Mouse (Mus musculus): ENCODE results near the gene Ppard.

Gene Ppard

DNA sequence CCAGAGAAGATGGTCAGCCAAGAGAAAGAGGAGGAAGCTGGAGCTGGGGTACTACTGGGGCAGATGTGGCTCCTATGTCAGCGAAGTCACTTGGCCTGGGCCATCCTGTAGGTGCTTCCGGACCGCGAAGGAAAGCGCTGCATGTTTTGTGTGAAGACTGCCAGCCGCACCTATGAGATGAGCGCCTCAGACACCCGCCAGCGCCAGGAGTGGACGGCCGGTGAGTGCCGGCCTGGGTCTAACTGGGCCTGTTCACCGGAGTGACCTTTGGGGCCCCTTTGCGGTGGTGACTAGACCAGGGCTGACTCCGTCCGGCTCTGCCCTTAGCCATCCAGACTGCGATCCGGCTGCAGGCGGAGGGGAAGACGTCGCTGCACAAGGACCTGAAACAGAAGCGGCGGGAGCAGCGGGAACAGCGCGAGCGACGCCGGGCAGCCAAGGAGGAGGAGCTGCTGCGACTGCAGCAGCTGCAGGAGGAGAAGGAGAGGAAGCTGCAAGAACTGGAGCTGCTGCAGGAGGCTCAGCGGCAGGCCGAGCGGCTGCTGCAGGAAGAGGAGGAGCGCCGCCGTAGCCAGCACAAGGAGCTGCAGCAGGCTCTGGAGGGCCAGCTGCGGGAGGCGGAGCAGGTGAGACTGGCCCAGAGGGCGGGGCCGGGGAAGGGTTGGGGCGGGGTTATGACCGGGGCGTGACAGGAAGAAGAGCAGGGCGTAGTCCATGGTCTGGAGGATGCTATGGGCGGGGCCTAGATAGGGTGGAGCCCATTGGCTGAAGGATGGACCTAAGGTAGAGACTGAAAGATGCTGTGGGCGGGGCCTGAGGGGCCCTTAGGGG, 8.7 kb upstream of the Ppard start:
- DNase-seq (ENCODE audit: extremely low read depth, insufficient read length, low spot score), result peak; percentile 99

DNA sequence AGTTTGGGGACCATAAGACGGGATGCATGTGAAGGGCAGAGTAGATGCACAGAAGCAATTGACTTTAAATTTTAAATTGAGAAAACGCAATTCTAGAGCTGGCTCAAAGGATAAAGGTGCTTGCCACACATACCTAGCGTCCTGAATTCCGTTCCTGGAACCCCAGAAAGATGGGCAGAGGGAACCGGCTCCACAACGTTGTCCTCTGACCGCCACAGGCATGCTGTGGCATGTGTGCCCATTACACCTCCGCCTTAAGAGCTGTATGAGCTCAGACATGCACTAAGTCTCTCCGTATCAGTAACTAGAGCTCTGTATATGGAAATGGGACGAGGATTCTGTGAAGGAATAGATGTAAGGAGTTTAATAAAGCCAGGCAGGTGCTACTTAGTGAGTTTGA, 7.9 kb upstream of the Ppard start:
- no peak for DNase-seq (ENCODE audit: extremely low read depth, insufficient read length, low spot score)

DNA sequence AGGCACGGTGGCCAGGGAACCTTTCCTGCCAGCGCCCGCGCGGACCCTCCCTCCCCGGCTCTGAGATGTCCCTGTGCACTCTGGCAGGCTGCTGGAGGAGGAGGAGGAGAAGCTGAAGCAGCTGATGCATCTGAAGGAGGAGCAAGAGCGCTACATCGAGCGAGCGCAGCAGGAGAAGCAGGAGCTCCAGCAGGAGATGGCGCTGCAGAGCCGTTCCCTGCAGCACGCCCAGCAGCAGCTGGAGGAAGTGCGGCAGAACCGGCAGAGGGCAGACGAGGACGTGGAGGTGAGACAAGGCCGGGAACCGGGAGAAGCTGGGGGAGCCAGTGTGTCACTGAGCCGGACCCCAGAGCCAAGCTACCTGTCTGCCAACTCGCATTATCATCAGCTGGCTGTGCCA, 6.5 kb upstream of the Ppard start:
- DNase-seq (ENCODE audit: extremely low read depth, insufficient read length, low spot score), result peak; percentile 90

DNA sequence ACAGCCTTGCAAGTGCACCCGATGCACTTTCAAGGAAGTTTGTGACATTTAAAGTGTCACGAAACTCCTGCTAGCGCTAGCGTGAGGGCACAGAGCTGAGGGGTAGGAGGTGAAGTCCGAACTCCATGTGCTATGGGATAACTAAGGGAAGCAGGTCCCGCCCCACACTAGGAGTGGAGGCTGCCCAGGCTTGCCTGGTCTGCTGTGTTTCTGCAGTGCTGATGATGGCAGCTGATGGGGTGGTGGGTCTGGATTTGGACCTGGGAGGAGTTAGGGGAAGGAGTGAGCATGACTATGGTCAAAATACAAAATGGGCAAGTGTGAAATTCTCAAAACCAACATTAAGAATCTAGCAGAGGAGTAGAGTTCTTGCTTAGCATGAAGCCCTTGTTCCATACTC, 2.0 kb upstream of the Ppard start:
- DNase-seq (ENCODE audit: extremely low read depth, insufficient read length, low spot score), result no peak

DNA sequence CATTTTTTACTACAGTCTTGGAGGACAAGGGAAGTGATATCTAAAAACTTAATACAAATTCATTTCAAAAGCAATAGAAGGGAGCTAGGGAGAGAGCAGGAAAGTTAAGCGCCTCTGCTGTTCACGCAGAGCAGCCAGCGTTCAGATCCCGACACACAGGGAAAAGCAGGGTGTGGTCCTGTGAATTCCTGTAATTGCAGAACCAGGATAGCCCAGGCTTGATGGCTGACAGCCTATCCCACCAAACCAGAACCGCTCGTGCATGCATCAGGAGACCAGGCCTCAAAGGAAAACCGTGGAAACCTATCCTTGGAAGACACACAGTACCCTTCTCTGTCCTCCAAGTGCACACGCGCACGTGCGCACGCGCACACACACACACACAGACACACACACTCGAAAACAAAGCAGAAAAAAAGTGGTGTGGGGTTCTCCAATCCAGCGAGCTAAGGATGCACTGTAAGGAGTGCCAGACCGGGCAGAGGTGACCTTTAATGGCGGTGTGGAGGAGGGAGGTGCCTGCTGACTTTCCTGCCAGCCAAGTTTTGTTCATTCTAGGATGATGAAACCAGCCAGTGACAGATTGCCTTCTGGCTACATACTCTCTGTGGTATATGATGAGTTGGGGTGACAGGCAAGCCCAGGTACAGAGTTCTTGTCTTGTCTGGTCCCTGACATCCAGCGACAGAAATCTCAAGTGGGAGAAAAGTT, 1.3 kb upstream of the Ppard start:
- DNase-seq (ENCODE audit: extremely low read depth, insufficient read length, low spot score), result no peak

DNA sequence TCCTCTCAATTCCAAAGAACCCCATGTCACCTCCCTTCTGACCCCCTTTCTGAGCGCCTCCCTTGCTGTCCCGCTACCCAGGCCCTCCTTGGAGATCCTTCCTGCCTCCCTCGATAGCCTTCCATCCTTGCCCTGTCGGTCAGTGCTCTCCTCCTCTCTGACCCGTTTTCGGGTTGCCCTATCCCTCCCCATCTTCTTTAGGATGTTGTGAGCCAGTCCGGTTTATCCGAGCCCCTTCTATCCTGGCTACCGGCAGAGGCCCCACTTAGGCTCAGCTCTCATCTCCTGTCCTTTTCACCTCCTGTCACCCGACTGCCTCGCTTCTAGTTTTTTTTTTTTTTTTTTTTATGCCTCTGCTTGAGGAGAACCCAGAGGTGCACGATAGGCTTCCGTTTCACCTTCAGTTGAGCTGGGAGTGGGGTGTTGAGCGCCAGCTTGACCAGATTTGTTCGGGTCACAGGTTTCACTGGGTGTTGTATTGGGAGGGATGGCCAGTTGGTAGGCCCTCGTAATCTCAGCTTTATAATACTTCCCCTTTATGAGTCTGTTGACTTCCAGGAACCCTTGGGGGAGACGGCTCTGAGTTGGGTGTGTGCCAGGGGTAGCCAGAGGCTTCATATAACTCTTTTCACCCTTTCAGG, 711 bp downstream of the Ppard start:
- DNase-seq (ENCODE audit: extremely low read depth, insufficient read length, low spot score), result peak; percentile 38

DNA sequence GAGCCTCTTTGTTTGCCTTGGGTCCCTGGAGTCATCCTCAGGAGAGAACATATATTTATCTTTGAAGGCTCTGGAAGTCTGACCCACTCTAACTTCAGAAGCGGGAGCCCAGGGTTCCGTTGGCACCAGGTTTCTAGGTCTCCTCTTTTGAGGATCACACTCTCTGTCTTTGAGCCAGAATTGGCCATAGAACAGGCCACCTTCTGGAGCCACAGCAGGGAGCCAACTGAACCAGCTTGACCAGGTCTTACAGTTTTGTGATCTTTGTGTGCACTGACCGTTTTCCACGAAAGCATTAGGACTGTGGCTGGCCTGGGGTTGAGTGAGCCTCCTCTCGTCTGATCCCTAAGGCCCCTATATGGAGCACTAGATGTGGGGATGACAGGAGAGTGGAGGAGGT, 2.1 kb downstream of the Ppard start:
- no peak for DNase-seq (ENCODE audit: extremely low read depth, insufficient read length, low spot score)

DNA sequence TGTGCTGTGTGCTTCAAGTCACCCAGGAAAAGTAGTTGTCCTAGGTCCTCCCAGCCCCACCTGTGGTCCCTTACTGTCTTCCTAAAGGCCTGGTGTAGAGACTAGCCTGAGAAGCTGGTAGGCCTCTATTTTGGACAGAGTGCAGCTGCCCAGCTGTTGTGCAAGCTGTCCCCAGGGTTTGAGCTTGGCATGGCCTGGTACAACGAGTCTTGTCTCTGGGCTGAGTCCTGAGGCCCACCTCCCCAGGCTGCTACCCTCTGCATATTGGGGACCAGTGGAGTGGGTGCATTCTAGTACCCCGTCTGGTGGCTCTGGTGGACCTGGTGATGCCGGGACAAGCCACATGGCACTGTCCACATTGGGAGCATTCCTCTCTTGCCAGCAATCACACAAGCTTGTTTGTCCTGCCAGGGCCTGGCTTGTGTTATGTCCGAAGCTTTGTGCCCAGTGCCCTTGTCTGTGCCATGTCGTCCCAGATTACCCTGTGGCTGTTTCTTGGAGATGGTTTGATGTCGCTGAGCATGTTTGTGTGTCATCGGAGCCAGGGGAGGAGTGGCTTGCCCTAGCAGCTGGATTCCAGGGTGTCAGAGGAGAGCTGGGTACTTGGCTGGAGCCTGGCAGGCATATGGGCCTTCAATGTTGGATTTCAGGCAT, 3.6 kb downstream of the Ppard start:
- DNase-seq (ENCODE audit: extremely low read depth, insufficient read length, low spot score), result no peak

DNA sequence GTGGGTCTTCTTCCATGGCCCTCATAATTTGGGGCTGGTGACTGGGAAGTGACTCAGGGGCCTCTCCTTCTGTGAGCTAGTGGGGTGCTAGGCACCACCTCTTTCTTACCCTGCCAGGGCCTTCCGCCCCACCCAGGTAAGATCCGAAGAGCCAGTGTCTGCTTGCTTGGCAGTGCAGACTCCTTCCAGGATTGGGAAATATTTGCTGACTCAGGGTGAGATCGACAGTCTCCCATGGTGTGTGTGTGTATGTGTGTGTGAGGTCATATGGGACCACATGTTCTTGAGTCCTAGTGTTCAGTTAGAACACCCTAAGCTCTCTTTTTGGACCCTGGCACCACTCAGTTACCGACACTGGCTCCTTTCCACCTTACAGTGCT, 4.1 kb downstream of the Ppard start:
- peak; percentile 75 for DNase-seq (ENCODE audit: extremely low read depth, insufficient read length, low spot score)

DNA sequence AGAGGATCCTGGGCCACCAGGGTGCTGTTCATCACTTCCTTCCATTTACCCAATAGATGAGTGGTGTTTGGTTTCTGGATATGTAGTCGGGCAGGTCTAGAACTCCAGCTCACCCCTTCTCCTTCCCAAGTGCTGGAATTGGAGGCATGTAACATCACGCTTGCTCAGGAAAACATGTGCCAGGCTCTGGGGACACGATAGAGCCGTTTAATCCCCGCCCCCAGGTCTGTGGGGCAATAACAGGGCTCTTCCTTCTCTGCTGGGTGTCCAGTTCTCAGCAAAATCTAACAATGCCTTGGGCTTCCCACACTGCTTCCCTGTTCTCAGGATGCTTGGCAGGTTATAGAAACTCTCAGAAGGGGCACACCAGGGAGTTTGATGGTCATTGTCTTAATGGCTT, 4.9 kb downstream of the Ppard start:
- DNase-seq (ENCODE audit: extremely low read depth, insufficient read length, low spot score), result no peak

DNA sequence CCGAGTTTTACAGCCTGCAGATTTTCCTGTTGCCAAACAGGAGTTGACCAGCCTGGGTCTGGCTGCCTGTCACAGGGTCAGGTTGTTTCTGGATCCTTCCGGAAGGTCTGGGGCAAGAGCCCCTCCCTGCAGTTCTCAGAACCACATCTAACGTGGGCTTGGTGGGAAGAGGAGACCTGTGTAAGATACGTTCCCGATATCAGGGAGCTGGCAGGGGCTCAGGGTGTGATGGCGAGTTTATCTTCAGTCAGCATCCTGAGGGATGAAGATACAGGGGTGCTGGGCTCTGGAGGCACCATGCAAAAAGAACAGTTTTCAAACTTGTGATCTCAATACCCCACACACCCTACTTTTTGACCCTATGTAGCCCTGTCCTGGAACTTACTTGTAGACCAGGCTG, 5.4 kb downstream of the Ppard start:
- no peak for DNase-seq (ENCODE audit: extremely low read depth, insufficient read length, low spot score)

DNA sequence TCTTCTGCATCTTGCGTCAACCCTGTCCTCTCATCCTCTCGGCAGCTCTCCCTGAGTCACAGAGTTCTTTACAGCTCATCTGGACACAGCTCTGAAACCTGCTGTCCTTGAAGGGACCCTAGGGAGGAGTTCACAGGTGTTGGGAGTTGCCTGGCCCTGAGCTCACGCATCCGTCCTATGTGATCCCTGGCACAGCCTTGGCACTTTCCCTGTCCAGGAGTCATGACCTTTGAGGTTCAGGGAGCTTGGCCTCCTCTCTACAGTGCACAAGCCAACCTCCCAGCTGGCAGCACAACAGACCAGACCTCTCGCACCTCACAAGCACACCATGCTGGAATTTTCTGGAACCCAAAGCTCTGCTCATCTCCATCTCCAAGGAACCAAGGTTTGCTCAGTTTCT, 8.3 kb downstream of the Ppard start:
- DNase-seq (ENCODE audit: extremely low read depth, insufficient read length, low spot score), result no peak

DNA sequence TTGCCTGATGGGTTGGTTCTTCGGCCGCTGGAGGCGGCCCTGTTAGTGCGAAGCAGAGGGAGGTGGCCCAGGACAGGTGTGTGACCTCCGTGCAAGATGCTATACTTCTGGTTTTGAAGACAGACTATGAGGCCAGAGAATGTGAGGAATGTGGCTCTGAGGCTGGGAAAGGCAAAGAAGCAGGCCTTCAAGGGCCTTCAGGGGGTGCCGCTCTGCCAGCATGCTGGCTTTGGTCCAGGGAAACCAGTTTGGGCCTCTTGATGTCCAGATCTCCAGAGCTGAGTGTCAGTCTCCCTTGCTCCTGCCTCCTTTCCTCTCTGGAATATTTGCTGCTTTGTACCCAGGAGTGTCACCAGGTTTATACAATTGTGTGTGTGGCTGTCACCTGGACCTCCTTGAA, 9.8 kb downstream of the Ppard start:
- no peak for DNase-seq (ENCODE audit: extremely low read depth, insufficient read length, low spot score)

DNA sequence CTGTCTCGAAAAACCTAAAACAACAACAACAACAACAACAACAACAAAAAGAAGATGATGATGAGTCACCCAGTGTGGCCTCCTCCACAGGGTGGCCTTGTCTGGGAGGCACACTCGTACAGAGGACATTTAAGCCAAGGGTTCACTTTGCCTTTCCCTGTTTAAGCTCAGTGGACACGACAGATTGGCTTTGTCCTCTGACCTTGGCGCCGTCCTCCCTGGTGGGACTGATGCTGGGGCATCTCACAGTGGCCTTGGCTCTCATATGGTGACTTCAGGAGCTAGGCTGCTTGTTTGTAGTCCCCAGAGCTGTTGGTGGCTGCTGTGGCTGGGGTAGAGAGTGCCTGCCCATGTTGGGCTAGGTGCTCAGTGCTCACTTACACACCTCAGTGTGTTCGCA, 11.7 kb downstream of the Ppard start:
- no peak for DNase-seq (ENCODE audit: extremely low read depth, insufficient read length, low spot score)

DNA sequence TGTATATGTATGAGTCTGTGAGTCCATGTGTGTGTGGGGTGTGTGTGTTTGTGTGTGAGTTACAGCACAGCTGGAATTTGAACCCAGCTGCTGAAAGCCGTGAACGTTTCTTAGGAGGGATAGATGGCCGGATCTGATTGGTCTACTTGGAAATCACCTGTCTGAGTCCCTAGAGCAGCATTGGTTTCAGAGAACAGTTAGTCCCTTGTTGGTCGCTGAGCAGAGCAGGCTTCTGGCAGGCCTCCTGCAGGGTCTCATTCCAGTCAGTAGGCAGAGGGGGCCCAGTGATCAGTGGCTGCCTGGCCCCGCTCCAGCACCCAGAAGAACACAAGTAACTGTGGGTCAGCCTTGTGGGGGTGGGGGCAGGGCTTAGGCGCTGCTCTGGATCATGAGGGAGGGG, 12.2 kb downstream of the Ppard start:
- no peak for DNase-seq (ENCODE audit: extremely low read depth, insufficient read length, low spot score)

DNA sequence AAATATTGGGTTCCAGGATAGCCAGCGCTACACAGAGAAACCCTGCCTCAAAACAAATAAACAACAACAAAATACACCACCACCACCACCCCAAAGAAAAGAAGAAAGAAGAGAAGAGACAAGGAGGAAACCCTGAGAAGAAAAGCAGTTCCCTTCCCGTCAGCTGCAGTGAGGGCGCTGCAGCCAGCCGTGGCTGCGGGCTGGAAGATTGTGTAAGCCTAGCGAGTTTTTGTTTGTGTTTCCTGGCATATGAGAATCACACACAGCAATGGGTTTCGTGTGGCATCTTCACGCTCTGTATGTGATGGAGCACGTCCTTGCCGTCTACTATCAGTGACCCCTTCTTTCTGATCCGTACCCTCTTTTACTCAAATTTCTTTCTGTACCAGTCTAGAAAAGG, 14.1 kb downstream of the Ppard start:
- DNase-seq (ENCODE audit: extremely low read depth, insufficient read length, low spot score), result no peak

DNA sequence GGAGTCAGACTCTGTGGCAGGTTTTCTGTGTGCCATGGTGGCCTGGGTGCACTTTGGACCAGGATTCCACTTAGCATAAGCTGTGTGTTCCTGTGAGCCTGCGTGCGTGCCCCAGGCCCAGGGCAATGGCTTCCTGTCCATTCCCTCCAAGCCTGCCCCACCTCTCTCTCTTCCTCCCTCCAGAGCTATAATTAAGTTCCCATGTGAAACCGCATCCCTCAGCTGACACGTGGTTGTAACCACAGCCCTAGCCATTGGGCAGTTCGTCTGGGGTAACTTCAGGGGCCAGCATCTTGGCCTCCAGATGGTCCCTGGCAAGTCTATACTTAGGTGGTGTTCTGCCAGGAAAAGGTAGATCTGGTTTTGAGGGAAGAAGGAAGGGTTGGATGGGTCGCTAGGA, 15.1 kb downstream of the Ppard start:
- no peak for DNase-seq (ENCODE audit: extremely low read depth, insufficient read length, low spot score)

DNA sequence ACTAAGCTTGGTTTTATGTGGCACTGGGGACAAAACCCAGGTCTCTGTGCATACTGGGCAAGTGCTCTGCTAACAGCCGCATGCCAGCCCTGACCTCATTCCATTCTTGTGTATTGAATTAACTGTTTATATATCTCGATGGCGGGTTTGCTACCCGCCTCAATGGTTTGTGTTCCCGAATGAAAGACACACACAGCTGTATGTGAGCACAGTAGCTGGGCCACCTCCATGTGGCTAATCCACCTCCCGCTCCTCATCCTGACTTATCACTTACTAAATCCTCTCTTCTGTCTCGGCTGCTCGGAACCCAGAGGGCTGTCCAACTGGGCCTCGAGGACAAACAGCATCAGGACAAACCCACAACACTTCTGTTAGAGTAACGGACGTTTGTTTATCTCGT, 16.6 kb downstream of the Ppard start:
- DNase-seq (ENCODE audit: extremely low read depth, insufficient read length, low spot score), result no peak

DNA sequence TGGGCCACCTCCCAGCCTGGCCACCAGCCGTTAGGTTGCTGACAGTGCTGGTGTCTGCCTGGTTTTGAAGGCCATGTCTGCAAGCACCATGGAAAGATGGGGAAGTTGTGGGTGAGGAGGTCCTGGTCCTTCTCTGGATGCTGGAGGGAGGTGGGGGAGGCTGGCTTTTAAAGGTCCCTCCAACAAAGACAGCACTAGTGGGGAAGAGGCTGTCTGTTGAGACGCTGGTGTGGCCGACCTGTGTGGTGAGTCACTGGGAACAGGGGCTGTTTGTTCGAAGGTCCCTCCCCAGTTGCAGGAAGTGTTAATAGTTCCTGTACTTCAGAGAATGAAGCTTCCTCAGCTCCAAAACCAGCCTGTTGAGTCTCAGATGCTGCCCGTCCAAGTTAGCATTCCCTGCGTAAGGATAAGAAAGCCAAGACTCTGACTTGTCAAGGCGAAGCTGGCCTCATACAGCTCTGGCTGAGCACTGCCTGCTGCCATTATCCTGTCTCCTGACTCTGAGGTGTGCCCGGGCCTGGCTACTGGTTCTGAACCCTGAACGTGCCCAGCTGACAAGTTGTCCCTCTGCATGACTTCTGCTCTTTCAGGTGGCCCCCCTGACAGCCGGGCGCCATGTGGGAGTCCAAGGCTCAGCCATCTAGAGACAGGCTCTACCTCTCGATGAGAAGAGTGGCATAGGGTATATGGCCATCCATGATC, 19.2 kb downstream of the Ppard start:
- DNase-seq (ENCODE audit: extremely low read depth, insufficient read length, low spot score), result no peak

DNA sequence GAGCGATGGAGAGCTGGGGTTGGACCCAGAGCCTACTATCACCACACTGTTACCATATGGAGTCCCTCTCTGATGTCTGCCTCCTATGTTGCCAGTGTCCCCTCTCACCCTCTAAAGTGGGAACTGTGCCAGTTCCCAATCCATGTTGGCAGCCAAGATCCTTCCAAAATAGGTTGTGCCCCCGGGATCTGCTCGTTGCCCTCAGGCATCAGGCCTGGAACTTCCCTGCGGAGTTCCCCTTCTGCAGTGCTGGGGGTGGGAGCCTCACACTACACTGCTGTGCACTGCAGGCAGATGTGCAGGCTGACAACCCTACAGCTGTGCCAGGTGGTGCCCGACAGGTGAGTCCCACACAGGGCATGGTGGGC, 19.8 kb downstream of the Ppard start:
- no peak for DNase-seq (ENCODE audit: extremely low read depth, insufficient read length, low spot score)

DNA sequence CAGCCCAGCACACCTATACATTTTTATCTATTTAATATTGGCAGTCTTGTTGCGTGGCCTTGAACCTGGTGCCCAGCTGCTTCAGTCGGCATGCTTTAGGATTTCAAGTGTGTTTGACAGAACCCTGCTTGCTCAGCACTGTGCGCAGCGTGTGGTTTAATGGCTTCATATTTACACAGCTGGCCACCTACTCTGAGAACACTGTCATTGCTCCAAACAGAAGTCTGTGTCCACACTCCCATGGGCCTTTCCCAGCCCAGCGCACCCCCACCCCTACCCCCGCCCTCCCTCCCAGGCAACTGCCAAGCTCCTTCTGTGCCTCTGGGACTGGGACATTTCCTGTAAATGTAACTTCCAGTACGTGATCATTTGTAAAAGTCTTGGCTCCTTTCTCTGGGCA, 20.7 kb downstream of the Ppard start:
- no peak for DNase-seq (ENCODE audit: extremely low read depth, insufficient read length, low spot score)
